Mouse (Mus musculus) effector memory CD4-positive, alpha-beta T cell, adult 7 months (primary cell): ENCODE data around the gene Klk1b8. TPM values are rescaled to one million over a fixed set of nuclear protein-coding genes. Genes with fewer than 3 reads are reported as not detected.

ENCODE experiments used
- polyA plus RNA-seq: library from polyadenylated mRNA; unstranded; fragments of 100-300 nt; shearing (Covaris generic); gene quantifications from one replicate; pipeline ENCODE4 v1.2.1, GENCODE M21; 2017

Klk1b8 gene
- 0.90 TPM for polyA plus RNA-seq

DNA sequence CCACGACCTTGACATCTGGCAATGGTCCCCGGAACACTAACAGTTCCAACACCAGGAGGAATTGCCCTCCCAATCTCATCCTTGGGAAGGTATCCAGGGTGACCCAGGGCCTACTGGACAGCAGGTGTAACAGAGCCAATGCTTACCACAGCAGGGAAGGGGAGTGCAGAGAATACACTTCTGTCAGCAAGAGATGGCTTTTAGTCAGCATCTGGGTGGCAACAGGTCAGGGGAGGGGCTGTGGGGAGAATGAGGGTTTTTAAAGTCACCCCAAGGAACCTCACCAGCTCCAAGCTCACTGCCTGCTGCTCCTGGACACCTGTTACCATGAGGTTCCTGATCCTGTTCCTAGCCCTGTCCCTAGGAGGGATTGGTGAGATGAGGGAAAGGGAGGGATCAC, at the start of gene Klk1b8:
TSS of gene Klk1b8 (plus strand) at position 301 of the 400 bp plus-strand sequence.

DNA sequence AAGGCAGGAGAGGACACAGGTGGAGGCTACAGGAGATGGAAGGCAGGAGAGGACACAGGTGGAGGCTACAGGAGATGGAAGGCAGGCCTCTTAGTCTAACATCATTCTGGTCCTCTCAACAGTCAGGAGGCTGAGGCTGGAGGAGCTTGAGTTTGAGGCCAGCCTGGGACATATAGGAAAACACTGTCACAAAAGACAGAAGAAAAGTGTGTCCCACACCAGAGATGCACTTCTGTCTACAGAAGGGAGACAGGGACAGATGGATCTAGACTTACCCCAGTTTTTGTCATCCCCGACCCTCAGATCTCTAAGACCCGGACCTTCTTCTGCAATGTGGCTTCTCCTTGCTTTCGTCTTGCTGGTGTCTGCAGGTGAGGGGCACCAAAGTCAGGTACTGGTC, 17.0 kb upstream of the Klk1b8 start, which contains the start of gene Klk15:
TSS of gene Klk15 (plus strand) at position 301 of the 400 bp plus-strand sequence.

DNA sequence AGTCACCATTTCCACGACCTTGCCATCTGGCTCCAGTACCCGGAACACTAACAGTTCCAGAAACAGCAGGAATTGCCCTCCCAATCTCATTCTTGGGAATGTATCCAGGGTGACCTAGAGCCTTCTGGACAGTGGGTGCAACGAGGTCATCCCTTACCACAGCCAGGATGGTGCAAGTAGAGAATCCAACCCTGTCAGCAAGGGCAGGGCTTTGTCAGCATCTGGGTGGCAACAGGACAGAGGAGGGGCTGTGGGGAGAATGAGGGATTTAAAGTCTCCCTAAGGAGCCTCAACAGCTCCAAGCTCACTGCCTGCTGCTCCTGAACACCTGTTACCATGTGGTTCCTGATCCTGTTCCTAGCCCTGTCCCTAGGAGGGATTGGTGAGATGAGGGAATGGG, 16.0 kb downstream of the Klk1b8 start, which contains the start of gene Klk1b1:
TSS of gene Klk1b1 (plus strand) at position 301 of the 400 bp plus-strand sequence.

DNA sequence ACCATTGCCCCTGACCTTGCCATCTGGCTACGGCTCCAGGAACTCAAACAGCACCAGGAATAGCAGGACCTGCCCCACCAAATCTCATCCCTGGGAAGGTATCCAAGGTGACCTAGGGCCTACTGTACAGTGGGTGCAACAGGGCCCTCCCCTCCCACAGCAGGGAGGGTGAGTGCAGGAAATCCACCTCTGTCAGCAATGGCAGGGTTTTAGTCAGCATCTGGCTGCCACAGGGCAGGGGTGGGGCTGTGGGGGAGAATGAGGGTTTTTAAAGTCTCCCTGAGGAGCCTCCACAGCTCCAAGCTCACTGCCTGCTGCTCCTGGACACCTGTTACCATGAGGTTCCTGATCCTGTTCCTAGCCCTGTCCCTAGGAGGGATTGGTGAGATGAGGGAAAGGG, 25.3 kb downstream of the Klk1b8 start, which contains the start of gene Klk1b9:
TSS of gene Klk1b9 (plus strand) at position 301 of the 400 bp plus-strand sequence.

DNA sequence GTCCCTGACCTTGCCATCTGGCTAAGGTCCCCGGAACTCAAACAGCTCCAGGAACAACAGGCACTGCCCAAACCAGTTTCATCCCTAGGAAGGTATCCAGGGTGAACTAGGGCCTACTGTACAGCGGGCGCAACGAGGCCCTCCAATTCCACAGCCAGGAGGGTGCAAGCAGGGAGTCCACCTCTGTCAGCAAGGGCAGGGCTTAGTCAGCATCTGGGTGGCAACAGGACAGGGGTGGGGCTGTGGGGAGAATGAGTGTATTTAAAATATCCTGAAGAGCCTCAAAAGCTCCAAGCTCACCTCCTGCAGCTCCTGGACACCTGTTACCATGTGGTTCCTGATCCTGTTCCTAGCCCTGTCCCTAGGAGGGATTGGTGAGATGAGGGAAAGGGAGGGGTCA, 45.1 kb downstream of the Klk1b8 start, which contains the start of gene Klk1b11:
TSS of gene Klk1b11 (plus strand) at position 301 of the 400 bp plus-strand sequence.

Other genes with a start within 250 kb of the Klk1b8 start
- not detected for gene Klk13, start 238.1 kb upstream of the Klk1b8 start, polyA plus RNA-seq
- gene Klk12, start 181.8 kb upstream of the Klk1b8 start, polyA plus RNA-seq, result not detected
- gene Klk11, start 176.1 kb upstream of the Klk1b8 start, polyA plus RNA-seq, result 0.30 TPM
- 0.56 TPM for gene Klk10, start 169.6 kb upstream of the Klk1b8 start, polyA plus RNA-seq
- gene Klk9, start 158.8 kb upstream of the Klk1b8 start, polyA plus RNA-seq, result 0.60 TPM
- 41.3 TPM for gene Klk8, start 153.1 kb upstream of the Klk1b8 start, polyA plus RNA-seq
- gene Klk7, start 139.4 kb upstream of the Klk1b8 start, polyA plus RNA-seq, result not detected
- gene Klk6, start 126.2 kb upstream of the Klk1b8 start, polyA plus RNA-seq, result not detected
- gene Klk5, start 108.7 kb upstream of the Klk1b8 start, polyA plus RNA-seq, result not detected
- not detected for gene Klk4, start 69.5 kb upstream of the Klk1b8 start, polyA plus RNA-seq
- gene Klk15, start 16.9 kb upstream of the Klk1b8 start, polyA plus RNA-seq, result not detected
- not detected for gene Klk1b1, start 16.1 kb downstream of the Klk1b8 start, polyA plus RNA-seq
- gene Klk1b9, start 25.4 kb downstream of the Klk1b8 start, polyA plus RNA-seq, result not detected
- not detected for gene Klk1b11, start 45.2 kb downstream of the Klk1b8 start, polyA plus RNA-seq
- gene Klk1b26, start 61.5 kb downstream of the Klk1b8 start, polyA plus RNA-seq, result not detected
- gene Klk1b27, start 101.6 kb downstream of the Klk1b8 start, polyA plus RNA-seq, result not detected
- gene Klk1b21, start 151.7 kb downstream of the Klk1b8 start, polyA plus RNA-seq, result not detected
- gene Klk1b22, start 162.0 kb downstream of the Klk1b8 start, polyA plus RNA-seq, result not detected
- not detected for gene Klk1b16, start 186.1 kb downstream of the Klk1b8 start, polyA plus RNA-seq
- not detected for gene Klk1b24, start 237.6 kb downstream of the Klk1b8 start, polyA plus RNA-seq
- gene Klk1b3, start 247.5 kb downstream of the Klk1b8 start, polyA plus RNA-seq, result not detected